Mouse (Mus musculus) liver (tissue): ENCODE data around the gene Mn1.
A peak's percentile ranks its signal among the peaks of the same experiment; 100 is the strongest.

Experiments used
- DNase-seq: peaks from one replicate; pipeline ENCODE4 v3.0.0-alpha.2; 2020; ENCODE audit warnings: mixed read lengths

Mn1 gene

GRCm38 (mm10) chr5:111416591-111417374 lies at the start of gene Mn1:
Gene Mn1 (plus strand): TSS chr5:111417362.
- peak; percentile 79 for DNase-seq

- DNase-seq = no peak
Measured at GRCm38 (mm10) chr5:111367937-111368517, 49.1 kb upstream of the Mn1 start.

- no peak for DNase-seq
Measured at GRCm38 (mm10) chr5:111368576-111368975, 48.6 kb upstream of the Mn1 start.

DNA sequence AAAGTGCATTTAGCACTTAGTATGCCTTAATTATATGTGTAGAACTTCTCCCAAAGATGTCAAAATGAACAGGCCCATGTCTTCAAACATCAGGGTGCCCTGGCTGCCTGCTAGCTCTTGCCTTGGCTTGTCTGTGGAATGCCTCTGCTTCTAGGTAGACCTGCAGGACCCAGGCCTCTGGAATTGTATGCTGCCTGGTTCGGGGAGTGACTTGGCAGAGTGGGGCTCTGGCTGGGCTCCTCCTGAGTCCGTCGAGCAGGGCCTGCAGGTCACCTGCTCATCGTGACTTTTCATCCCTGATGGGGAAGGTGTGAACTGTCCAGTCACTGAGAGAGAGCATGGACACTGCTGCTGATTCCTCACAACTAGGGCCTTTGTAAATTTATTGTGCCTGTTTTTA lies 41.5 kb upstream of the Mn1 start:
- DNase-seq = no peak

- no peak for DNase-seq
Measured at GRCm38 (mm10) chr5:111376276-111377020, 40.7 kb upstream of the Mn1 start.

- DNase-seq = no peak
Measured at GRCm38 (mm10) chr5:111378126-111378993, 38.8 kb upstream of the Mn1 start.

DNA sequence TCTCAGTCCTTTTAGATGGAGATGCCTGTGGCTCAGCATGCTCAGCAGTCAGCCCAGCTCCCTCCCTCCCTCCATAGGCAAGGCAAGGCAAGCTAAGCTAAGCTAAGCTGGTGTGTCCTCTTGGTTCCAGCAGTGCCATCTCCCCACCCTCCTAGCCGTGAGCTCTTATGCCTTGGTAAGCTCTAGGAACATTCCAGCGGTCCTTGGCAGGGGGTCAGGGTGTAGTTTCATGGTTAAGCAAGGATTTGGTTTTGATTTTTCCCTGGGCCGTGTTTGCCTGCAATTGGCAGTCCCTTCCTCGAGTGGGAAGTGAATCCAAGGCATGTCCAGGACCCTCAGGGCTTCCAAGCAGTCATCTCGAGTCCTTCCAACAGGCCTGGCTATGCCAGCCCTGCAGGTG lies 33.8 kb upstream of the Mn1 start:
- no peak for DNase-seq

- DNase-seq = no peak
Measured at GRCm38 (mm10) chr5:111390911-111391310, 26.3 kb upstream of the Mn1 start.

- no peak for DNase-seq
Measured at GRCm38 (mm10) chr5:111391485-111391884, 25.7 kb upstream of the Mn1 start.

DNA sequence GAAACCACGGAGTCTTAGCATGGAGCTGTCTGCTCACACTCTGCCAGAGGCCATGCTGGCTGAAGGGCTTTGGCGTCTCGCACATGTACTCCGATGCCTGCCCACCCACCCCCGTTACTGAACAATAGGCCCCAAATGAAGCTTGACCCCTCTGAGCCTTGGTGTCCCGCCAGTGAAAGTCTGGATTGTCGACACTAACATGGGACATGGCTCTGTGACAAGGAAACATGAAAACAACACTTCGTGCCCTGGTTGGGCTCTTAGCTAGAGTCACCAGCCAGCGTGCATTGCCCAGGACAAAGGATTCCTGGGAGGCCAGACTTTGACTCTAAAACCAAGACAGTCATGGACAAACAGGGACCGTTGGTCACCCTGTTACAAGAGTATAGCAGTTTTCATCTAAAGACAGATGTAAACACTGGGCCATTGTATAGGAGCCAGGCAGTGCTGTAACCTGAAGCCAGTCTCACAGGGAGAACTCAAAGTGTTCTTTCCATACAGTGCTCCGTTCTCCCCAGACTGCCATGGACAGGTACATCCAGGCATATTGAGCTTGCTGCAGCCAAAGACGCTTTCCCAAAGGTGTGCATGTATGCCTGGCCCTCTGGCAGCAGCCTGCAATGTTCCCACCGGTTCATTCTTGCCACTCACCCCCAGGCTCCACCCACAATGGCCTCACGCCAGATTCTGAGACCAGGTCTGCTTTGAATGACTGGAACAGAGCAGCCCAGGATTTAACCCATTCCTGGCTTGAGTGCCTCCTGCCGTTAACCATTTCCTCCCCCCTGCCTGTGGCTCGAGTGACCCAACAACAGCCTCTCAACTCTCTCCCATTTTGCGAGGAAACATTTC lies 23.6 kb upstream of the Mn1 start:
- peak; percentile 73 for DNase-seq

- DNase-seq = no peak
Measured at GRCm38 (mm10) chr5:111394198-111395053, 22.7 kb upstream of the Mn1 start.

DNA sequence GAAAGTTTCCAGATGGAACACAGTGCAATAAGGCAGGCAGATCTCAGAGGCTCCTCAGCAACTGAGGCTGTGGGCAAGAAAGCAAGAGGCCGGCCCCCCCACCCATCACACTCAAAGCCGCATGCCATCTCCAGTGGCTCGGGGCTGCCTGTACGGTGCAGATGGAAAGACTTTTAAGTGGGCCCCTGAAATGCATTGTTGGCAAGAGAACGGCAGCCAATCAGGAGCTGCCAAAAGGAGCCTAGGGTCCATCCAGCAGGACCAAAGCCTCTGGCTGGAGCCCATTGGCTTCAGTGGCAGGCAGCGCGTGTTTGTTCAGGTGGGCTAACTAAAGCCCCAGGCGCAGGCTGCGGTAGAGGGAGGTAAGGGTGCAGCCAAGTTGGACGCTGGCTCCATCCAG lies 21.4 kb upstream of the Mn1 start:
- DNase-seq = no peak

- DNase-seq = no peak
Measured at GRCm38 (mm10) chr5:111396199-111396598, 21.0 kb upstream of the Mn1 start.

DNA sequence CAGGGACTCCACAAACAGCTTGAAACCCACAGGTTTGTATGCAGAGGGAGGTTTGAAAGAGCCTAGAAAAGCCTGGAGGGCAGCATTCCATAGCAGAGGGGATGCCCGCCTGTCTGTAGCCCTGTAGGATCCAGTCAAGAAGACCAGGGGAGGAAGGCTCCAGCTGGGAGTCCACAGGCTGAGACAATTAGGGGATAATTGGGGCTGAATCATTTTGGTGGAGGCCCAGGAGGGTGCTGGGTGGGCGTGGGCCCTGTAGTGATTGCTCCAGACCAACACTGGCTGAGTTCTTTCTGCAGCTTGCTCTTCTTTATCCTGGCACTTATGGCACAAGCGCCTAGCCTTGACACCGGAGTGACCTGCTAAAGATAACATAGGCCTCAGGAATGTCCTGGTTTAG lies 18.7 kb upstream of the Mn1 start:
- no peak for DNase-seq

GRCm38 (mm10) chr5:111399271-111399670 lies 17.9 kb upstream of the Mn1 start:
- DNase-seq = no peak

DNA sequence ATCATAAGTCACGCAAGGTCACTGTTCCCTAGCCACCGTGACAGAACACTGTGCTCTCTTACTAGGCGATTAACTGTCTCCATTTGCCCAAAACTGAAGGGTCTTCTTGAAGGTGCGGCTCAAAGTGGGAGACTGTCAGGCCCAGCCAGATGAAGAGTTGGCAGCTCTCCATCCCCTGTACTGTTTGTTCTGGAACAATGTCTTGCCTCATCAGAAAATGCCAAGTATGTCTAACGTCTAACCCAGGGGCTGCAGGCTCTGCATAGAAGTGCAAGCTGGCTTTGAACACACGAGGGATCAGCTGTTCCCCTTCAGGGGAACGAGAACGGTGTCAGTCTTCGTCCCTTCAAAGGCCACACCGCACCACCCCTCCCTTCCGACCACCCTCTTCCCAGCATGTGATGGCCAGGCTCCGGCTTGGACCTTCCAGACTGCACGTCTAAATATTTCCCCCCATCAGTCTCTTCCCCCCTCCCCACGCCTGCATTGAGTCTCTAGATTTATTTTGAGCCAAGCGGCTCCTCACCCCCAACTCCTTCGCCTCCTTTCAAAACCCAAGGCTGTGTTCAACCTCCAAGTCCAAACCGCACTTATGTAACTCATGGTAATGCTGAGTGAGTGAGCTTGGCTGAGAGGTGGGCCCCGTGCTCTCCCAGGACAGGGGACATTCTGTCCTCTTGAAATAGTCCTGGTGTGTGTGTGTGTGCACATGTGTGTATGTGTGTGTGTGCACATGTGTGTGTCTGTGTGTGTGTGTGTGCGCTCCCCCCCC lies 15.1 kb upstream of the Mn1 start:
- no peak for DNase-seq

GRCm38 (mm10) chr5:111402651-111402996 lies 14.5 kb upstream of the Mn1 start:
- DNase-seq = no peak

- no peak for DNase-seq
Measured at GRCm38 (mm10) chr5:111404721-111405120, 12.4 kb upstream of the Mn1 start.

- DNase-seq = peak; percentile 34
Measured at GRCm38 (mm10) chr5:111408470-111409105, 8.6 kb upstream of the Mn1 start.
